Mouse (Mus musculus) MN1 (cell line): ENCODE measurements around the gene Dusp3.
A peak's percentile ranks its signal among the peaks of the same experiment; 100 is the strongest.

Experiments used
- DNase-seq: peaks from one replicate; pipeline ENCODE4 v3.0.0-alpha.2; 2016; ENCODE audit warnings: low spot score

The Dusp3 gene

DNA sequence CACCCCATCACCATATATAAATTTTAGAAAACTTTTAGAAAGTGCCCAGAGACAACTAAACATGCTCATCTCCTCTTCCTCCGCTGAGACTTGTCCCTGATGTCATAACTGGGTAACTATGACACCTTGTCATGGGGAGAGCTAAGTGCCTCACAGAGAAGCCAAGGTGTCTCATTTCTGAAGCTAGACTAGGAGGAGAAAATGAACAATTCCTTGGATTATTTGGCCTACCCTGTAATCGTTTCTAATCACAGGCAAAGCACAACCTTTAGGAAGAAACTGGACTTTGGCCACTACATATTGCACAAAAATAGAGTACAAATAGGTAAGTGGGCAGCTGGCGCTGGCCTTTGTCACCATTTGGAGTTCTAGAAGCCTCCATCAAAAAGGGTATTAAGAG is at the start of gene Dusp3:
Gene Dusp3 (minus strand): TSS at position 101 of the 400 bp plus-strand sequence.
- no peak for DNase-seq

DNA sequence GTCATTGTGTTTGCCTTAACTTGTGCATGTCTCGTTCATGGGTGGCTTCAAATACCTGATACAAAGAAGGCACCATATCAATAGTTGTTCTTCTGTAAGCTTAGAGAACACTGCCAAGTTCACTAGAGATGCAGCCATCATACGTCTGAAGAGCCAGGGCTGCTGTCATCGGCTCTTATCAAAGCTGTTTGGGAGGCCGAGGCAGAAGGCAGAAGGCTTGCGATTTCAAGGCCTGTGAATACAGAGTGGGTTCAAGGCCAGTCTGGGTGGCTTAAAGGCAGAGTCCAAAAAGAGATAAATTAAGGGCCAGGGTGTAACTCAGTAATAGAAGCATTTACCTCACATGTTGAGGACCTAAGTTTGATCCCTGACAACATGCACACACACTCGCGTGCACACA is 49.5 kb upstream of the Dusp3 start:
- DNase-seq, result no peak

DNA sequence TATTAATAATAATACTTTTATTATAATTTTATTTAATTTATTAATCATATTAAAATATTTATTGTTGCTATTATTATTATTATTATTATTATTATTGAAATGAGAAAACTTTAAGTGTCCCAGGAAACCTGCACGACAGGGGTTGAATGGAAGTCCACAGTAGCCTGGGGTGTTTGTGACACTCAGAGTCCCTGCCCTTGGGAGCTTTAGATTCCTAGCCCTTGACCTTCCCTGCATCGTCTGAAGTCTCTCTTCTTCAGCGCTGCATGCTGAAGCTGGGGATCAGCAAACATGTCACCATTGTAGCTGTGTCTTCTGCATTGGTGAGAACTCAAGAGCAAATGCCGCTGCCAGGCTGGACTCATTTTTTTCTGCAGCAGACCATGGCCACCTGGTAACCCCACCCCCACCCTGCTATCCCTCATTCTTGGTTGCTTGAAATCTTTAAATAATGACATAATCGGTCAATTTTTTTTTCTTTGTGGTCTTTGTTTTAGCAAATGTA is 48.7 kb upstream of the Dusp3 start:
- DNase-seq, result no peak

DNA sequence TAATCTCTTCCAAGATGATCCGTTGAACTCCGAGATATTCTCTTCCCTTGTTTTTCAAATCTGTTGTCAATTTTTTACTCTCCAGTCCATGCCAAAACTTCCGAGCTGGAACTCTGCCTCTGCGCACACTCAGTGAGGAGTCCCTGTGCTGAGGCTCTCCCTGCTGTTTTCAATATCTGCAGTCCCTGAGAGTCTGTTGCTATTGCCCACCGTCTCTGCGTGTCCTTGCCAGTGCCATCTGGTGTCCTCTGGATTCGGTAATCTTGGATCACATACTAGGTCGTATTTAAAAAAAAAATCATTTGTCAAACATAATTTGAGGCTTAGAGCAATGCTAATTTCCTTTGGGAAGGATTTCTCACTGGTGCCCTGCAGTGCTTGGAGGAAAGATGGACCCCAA is 48.1 kb upstream of the Dusp3 start:
- DNase-seq, result no peak

DNA sequence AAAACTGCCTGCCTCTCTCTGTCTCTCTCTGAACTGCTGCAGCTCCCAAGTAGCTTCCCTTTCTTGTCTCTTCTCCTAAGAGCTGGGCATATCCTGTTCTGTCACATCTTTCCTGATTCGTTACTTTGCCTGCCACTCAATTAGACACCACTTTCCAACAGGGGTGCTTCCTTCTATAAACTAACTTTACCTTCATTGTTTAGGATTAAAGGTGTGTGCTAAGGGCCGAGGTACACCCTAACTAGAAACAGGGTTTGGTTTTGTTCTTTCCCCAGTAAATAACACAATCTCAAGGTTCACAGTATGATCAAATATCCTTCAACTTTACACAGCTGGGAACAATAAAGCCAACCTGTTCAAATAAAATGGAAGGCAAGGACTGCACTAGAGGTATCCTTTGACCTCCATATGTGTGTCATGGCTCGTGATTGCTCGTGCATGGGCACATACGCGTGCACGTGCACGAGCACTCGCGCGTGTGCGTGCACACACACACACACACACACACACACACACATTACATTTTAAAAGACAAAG is 46.3 kb upstream of the Dusp3 start:
- no peak for DNase-seq

DNA sequence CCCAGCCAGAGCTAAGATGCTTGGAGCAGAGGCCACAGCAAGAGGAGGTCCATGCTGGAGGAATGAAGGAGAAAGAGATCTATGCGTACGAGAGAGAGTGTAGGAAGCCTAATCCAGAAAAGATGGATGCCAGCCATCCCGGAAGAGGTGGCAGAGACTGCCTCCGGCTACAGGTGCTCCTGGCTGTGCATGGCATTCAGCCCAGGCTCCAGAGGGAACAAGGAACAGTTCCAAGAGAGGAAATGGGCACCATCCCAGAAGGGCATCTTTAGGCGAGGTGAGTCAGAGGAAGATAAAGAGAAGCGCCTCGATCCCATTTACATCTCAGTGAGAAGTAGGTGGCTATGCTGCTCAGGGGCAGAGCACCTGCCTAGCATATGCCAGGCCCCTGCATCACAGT is 44.3 kb upstream of the Dusp3 start:
- peak; percentile 74 for DNase-seq

DNA sequence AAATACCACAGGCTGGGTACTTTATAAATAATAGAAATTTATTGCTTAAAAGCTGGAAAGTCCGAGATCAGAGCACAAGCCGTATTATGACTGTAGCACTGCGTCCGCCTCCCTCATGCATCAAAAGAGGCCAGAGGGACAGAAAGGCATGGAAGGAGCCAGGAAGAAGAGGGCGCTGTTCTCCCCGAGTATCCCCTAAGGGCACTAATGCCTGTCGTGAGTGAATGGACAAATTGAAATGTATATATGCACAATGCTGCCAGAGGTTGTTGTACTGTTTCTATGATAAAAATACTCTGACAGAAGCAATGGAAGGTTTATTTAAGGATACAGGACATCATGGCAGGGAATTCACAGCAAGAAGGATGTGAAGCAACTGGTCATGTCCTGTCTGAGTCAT is 43.2 kb upstream of the Dusp3 start:
- no peak for DNase-seq

DNA sequence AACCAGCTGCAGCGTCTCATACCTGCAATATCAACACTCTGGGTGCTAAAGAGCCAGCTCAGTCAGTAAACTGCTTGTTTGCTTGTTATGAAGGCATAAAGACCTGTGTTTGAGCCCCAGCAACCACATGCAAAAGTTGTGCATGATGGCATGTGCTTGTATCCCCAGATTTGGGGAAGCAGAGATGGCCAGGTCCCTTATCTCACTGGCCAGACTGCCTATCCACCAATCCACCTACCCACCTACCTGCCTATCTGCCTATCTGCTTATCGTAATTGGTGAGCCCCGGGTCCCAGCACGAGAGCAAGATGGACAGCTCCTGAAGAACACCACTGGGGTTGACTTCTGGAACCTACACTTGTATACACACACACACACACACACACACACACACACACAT is 42.5 kb upstream of the Dusp3 start:
- DNase-seq, result no peak

DNA sequence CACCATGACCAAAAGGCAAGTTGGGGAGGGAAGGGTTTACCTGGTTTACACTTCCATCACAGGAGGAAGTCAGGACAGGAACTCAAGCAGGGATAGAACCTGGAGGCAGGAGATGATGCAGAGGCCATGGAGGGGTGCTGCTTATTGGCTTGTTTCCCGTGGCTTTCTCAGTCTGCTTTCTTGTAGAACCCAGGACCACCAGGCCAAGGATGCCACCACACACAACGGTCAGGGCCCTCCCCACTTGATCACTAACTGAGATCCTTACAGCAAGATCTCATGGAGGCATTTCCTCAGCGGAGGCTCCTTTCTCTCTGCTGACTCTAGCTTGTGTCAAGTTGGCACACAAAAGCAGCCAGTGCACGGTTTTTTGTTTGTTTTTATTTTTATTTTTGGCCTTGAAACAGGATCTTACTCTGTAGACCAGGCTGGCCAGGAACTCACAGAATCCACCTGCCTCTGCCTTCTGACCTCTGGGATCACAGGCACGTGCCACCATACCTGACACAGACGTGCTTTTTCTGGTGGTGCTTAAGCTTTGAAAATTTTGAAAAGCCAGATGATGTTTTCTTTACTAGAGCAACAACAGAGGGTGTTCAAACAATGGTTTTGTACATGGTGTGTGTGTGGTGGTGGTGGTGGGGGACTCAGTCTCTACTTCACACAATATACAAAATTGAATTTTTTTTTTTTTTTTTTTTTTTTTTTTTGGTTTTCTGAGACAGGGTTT is 41.4 kb upstream of the Dusp3 start, which contains the start of gene Mpp3:
Gene Mpp3 (minus strand): TSS at position 375 of the 730 bp plus-strand sequence.
- DNase-seq, result no peak

DNA sequence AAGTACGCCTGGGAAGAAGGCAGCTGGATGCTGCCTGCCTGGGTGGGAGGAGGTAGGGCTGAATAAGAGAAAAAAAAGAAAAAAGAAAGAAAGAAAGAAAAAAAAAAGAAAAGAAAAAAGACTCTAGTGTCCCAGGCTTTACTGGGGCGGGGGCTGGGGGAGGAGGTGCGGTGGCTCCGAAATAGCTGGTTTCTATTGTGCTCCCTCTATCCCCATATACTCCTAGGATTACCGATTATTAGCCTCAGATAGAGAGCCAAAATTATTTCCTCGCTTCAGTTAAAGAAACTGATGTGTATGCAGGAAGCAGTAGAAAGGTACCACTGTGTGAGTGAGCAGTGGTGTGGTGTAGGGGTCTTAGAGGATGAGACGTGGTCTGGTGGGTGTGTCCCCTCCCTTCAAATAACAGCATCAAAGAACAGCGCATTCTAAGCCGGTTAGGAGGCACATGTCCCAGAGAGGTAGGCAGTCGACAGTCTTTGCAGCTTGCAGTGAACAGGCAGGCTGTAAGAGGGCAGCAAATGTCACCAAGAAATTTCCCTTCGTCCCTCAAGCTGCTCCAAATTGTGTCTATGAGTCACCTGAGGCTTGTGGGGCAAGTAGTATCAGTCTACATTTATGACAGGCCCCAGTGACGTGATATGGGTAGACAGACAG is 40.7 kb upstream of the Dusp3 start:
- DNase-seq, result peak; percentile 67

DNA sequence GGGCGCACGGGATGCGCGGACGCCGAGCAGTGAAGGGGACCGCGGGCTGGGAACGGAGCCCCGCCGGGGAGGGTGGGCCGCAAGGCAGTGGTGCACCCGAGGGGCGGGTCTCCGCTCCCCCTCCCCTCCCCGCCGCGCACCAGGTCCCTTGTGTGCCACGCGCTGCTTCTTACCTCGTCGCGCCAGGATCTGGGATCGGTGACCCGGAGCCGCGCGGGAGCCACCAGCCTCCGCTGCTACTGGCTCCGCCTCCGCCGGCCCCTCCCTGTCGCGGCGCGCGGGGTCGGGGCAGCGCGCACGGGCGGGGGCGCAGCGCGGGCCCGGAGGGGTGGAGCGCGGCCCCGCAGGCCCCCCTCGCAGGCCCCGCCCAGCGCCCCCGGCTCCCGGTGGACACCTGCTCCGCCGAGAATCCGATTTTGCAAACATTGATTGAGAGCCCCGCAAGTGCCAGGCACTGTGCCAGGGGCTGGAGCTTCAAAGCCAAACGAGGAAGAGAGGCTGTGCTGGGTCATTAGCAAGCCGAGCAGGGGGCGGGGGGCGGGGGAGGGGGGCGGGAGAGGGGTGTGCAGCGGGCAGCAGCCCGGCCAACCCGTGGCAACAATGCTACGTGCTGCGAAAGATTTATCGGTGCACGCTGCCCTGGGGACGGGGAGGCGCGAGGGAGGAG is 40.0 kb upstream of the Dusp3 start:
- peak; percentile 89 for DNase-seq

DNA sequence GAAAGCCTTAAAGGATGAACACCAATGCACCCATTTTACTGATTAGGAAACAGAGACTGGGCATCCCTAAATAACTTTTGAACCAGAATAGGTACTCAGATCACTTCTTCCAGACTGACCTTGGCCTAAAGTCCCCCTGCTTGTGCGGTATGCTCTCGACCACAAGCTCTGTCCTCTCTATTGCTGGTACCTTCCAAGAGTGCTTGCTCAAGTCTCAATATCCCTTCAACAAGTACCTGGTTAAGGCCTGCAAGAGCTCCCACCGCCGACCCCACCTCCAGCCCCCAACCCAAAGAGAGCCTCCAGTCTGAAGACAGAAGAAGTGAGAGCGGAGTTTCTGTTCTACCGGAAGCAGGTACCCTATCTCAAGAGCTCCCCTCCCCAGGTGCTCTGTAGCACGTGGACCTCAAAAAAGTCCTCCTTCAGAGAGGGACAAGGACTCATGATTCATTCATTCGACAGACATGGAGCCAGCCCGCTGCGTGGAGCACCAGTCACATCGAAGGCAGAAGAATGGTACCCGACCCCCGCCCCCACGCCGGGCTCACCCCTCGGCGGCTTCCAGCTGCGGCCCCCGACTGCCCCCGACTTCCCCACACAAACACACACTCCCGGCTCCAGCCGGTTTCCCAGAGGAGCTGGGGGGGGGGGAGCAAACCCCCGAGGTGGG is 39.3 kb upstream of the Dusp3 start:
- DNase-seq, result peak; percentile 41

DNA sequence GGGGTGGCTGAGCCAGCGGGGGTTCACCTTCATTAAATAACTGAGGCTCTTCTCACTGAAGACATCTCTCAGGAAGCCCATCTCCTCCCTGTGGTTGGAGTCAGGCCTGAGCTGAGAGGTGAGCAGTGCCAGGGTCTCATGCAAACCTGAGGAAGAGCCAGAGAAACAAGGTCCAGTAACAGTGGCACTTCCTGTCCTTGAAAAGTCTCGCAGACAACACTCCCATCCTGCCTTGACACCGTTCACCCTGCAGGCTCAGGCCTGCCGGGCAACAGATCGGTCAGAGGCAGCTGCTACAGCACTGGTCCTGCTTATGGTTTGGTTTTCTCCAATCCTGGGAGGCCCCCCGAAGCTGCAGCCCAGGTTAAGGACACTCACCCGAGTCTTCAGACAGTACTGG is 38.5 kb upstream of the Dusp3 start:
- DNase-seq, result no peak

DNA sequence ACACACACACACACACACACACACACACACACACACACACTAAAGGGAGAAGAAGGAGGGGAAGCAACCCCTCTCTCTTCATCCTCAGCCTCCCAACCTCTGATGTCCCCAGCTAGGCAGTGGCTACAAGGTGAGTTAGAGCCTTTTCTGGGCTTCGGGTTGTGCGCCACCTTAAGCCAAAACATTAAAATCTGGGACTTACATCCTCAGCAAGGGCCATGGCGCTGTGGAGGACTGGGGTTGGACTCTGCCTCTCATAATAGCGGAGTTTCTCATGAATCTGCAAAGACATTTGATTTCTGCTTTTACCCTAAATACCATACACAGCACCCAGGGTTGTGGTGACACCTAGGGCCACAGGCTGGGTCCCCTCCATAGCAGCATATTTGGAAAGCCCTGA is 38.1 kb upstream of the Dusp3 start:
- no peak for DNase-seq

DNA sequence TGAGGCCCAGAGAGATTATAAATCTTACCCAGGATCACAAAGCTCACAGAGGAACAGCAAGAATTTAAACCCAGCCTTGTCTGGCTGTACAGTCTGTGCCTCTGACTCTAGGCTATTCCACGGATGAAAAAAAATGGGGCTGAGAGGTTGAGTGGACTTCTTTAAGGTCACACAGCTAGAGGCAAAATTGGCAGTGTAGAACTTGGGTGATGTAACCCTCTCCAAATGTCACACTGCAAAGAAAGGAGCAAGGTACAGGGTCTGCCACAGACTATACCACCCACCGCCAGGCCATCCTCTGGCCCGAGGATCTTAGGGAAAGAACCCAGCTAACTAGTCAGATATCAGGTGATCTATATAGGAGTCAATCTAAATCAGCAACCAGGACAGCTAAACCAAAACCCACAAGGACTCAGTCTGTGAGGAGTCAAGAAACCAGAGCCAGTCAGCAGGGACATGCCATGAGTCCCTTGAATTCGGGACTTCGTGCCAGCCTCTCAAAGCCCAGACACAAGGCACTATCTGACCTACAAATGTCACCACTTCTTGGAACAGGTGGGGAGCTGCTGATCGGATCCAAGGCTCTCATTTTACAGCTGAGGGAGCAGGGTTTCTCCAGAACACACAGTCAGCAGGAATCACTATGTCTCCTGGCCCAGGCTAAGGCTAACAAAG is 37.4 kb upstream of the Dusp3 start:
- DNase-seq, result no peak

DNA sequence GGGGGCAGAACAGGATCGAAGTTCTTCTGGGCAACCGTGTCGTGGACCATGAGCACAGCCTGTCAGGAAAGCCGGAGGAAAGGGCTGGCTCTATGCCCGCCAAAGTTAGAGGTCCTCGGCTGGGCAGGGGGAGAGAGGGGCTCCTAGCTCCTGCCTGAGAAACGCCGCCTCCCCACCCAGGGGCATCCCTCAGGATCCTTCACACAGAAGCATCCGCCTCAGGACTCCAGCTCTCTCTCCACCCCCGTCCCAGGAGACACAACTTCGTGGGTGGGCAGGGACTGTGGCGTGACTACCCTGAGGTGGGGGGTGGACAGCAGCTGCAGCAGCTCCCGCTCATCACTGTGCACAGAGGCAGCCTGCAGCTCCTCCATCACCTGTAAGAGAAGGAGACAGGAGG is 36.6 kb upstream of the Dusp3 start:
- no peak for DNase-seq

DNA sequence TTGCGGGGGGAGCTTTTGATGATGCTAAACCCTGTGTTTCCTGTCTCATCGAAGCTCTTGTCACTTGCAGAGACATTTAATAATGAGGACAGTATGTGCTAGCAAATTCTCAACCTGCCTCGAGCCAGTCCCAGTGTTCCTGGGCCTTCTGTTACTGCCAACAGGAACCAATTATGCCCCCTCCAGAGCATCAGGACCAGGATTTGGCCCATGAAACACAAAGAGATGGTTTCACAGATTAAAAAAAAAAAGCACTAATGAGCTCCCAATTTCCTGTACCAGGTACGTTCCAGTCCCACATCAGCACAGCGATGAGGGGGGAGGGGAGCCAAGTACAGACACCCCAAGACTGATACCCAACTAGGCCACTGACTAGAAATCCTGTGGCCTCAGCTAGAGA is 34.4 kb upstream of the Dusp3 start:
- DNase-seq, result no peak

DNA sequence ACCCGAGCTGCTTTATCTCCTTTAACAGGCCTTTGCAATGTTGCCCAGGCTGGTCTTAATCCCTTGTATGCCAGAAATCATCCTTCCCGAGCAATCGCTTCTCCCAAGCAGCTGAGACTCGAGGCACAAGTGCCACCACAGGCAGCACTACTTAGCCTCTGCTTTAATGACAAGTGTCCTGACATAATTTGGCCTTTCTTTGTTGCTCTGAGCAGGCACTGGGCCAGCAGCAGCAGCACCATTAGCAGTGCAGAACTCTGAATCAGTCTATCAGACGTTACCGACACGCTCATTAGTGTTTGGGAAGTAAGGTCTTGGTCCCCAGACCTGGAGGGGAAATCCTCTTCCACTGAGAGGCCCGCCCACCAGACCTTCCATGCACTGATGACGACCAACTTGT is 32.9 kb upstream of the Dusp3 start:
- DNase-seq, result no peak

DNA sequence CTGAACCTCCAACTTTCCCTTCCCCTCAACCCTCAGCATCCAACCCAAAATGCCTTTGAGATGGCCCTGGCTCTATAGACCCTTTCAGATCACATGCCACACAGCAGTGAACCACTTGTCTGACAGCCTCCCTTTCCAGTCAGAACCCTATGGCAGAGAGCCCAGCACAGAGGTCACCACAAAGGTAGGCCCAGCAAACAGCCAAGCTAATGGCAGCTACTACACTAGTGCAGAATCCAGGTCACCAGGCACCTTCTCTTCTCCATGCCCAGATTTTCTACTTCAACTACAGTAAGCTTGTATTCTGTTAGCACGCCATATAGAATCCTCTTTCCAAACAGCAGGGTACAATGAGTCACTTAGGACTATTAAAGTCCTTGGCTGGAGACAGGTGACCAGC is 29.3 kb upstream of the Dusp3 start:
- no peak for DNase-seq

DNA sequence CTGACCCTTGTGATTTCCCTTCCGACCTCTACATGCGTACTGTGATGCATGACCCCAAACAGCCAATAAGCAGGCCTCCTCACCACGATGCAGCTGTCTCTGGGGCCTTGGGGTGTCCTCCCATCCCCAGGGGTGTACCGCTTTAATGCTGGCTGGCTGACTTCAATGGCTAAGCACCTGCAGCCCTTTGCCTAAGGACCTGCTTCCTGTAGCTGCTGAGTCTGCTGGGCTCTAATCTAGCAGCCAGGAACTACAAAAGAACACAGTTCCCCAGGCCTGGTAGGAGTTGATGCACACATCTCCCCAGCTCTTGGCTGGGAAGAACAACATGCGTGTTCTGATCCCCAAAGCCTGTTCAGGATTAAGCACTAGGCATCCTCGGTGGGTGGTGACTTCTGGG is 28.7 kb upstream of the Dusp3 start:
- DNase-seq, result no peak

DNA sequence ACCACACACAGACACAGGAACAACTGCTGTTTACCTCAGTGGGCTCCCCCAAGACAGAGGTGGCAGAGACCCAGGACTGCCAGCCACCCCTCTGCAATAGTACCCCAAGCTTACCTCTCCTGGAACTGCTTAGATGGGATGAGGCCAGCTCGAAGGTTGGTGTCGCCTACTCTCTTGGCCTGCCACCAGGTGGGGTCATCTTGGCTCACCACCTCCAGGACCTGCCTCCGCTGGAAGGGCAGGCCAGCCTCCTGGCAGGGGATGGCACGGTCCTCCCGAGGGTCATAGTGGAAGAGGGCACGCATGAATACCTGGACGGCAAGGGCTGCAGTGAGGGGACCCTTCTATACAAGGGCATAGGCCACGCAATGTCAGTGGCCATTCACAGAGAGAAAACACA is 26.4 kb upstream of the Dusp3 start:
- DNase-seq, result no peak

DNA sequence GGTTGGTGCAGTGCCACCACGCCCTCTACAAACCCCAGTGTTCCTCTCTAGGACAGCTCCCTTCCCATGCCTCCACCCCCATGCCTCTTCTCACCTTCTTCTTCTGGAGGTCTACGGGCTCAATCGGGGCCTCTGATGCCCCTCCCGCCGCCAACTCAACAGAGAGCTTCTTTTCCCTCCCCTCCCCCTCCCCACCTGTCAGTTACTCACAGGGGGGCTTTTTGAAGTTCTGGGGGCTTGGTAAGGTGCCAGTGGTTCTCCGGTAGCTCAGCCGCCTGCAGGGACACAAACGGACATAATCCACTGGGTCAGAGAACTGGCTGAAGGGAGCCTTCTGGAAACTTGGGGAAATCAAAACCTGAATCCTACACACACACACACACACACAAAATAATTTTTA is 24.7 kb upstream of the Dusp3 start:
- no peak for DNase-seq
